Mouse (Mus musculus) left cerebral cortex, adult 2 months (tissue): ENCODE results near the gene Prep. TPM values are rescaled to one million over a fixed set of nuclear protein-coding genes. Genes with fewer than 3 reads are reported as not detected.
A peak's percentile ranks its signal among the peaks of the same experiment; 100 is the strongest.
"Not testable (repeated sequence)": the region's sequence is repeated elsewhere in the genome, so short reads cannot be mapped to it uniquely, and the experiment has no call there.

ENCODE experiments used
- DNase-seq, 2 experiments: peaks; one replicate each; pipeline ENCODE4 v3.0.0; 2021 to 2022; ENCODE audit warnings: low spot score in 2 of 2, mixed read lengths in 1 of 2; ENCODE audit errors: extremely low spot score in 1 of 2
- H3K27ac ChIP-seq: fragments of 200-600 bp; 2 replicates; pipeline ENCODE4 v1.8.1; 2022
- H3K4me3 ChIP-seq: fragments of 200-600 bp; 2 replicates; pipeline ENCODE4 v1.8.1; 2022
- CTCF ChIP-seq: fragments of 200-600 bp; IDR thresholded peaks from 2 replicates; pipeline ENCODE4 v1.8.1; 2022; ENCODE audit warnings: antibody characterized with exemption, mild to moderate bottlenecking, moderate library complexity
- intact Hi-C: fragments of 180-260 bp; cut with DNase I; formaldehyde crosslinking; loops from one replicate; pipeline ENCODE4 v1.15.1; 2025
- microRNA-seq, 2 experiments: library from miRNA; unstranded; fragments of <30 nt; microRNA quantifications; one replicate each; pipeline ENCODE4 v1.2.0; 2021
- total RNA-seq, 2 experiments: library from RNA; stranded (reverse); gene quantifications; 2 replicates each; pipeline ENCODE4 v1.2.3; 2021

Prep gene
- total RNA-seq, 2 experiments from 2014 or later, result 7.9 to 8.3 TPM

- Histone ChIP-seq H3K27ac (no peak overlapping the region), H3K4me3 (no peak overlapping the region)
- DNase-seq, result no peak
- intact Hi-C loops, result no loop called here
- TF ChIP-seq CTCF, result no peak
Measured at GRCm38 (mm10) chr10:45165851-45166250, 98.8 kb downstream of the Prep start.

DNA sequence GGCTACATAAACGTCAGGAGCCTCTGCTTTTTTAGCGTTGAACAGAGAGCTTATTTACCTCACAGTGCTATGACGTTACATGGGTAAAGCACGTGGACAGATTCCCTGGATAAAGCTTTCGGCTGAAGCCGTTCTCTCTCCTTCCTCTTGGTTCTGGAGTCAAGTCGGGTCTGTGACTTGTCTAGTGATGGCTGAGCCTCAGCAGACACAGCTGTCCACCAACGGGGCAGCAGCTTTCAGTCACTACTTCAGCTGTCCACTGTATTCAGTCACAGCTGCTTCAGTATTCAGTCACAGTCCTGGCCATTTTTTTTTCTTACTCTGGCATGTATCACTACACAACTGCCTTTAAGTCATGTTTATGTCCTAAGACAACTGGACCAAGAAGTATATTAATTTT, 106.9 kb downstream of the Prep start:
- no peak for TF ChIP-seq CTCF
- intact Hi-C loops, result no loop called here
- Histone ChIP-seq H3K4me3 (no peak overlapping the region), H3K27ac (no peak overlapping the region)
- no peak for DNase-seq

- intact Hi-C loops, result no loop called here
- no peak overlapping the region for H3K27ac ChIP-seq
- no peak for DNase-seq
- H3K4me3 ChIP-seq, result no peak overlapping the region
- no peak for TF ChIP-seq CTCF
Measured at GRCm38 (mm10) chr10:45174345-45174744, 107.3 kb downstream of the Prep start.

DNA sequence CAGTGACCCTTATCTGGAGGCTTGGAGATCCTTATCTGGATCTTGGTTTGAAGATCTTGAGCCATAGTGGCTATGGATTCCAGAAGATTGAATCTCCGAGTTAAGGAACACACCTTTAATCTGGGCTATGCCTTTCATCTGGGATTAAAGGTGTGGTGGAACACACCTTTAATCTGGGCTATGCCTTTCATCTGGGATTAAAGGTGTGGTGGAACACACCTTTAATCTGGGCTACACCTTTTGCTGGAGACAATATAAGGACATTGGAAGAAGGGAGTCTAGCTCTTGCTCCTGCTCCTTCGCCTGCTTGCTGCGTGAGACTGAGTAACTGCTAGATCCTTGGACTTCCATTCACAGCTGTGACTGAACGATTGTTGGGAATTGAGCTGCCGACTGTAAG, 110.8 kb downstream of the Prep start, which contains the start of gene Popdc3:
Gene Popdc3 (plus strand): TSS at position 301 of the 400 bp plus-strand sequence.
- H3K4me3 ChIP-seq, DNase-seq, intact Hi-C loops, H3K27ac ChIP-seq: not testable (repeated sequence)

DNA sequence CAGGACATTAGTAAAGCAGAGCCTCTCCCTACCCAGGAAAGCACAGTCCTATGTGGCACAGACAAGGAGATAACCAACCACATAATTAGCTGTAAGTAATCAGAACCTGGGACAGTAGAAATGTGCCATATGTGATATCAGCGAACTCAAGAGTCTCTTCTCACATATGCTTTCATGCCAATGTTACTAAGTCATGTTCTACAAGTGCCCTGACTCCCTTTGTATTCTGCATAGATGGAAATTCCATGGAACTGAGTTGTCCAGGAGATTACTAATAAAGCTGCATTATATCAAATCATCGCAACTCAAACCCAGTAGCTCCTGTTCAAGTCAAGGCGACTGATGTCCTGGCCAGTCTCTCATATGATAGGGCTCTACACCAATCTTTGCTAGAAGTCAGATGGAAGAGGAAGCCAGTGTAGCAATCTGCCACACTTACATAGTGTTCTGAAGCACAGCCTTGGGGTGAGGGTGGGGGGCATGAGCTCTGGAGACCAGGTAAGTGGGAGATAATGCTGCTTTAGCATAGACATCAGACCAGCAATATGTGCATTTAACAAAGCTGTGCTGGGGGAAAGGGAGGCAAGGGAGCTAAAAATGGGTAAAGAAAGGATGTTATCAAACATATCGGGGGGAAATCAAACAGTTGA, 113.8 kb downstream of the Prep start:
- Histone ChIP-seq H3K27ac (no peak overlapping the region), H3K4me3 (no peak overlapping the region)
- TF ChIP-seq CTCF, result no peak
- intact Hi-C loops, result no loop called here
- no peak for DNase-seq

- TF ChIP-seq CTCF, result no peak
- Histone ChIP-seq H3K27ac (no peak overlapping the region), H3K4me3 (no peak overlapping the region)
- intact Hi-C loops, result no loop called here
- DNase-seq, result no peak
Measured at GRCm38 (mm10) chr10:45181344-45181743, 114.3 kb downstream of the Prep start.

GRCm38 (mm10) chr10:45185457-45185856, 118.5 kb downstream of the Prep start:
- no peak for DNase-seq
- H3K27ac ChIP-seq, result no peak overlapping the region
- H3K4me3 ChIP-seq, result no peak overlapping the region
- intact Hi-C loops, result loop anchor here (5.0 kb wide), 1 partner anchor 88 kb away; no protein-coding TSS in a partner anchor
- peak; percentile 3; the same call in 1 of the 2 replicates for TF ChIP-seq CTCF

DNA sequence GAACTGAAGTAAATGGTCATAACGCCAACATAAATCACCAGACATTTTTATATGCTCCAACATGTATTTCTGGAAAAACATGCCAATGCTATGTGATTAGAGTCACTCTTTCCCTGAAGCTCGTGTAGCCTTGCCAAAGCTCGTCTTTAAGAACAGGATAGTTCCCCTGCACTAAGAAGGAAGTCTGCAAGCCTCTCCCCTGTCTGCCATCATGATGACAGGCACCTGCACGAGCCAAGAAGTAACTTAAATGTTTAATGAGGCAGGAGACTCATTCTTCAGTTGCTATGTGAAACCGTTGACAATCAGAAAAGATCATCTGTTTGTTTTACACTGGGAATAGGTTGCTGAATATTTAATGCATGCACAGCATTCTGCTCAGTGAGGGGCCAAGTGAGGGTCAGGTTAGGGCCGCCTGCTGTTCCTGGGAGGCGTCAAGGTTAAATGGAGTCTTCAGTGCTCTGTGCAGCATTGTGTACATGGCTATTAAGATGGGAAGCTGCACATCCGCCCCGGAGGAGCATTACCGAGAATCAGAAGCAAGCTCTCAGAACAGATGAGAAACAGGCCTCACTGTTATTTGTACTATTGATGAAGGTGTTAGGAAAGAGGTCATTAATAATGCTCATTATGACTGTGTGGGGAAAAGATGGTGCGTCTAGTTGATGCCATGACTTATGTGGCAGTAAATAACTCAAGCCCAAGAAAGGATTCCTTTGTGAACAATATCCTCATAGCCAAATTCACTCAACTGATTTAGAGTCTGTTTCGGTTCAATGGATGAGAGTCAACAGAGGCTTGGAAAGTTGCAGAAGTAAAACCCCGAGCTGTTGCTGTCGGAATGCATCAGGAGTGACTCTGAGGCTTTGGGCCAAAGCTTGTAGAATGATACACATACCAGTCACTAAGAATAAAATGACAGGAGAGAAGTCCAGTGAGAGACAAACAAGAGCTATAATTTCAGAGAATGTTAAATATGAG, 126.6 kb downstream of the Prep start:
- TF ChIP-seq CTCF, result no peak
- H3K27ac ChIP-seq, result no peak overlapping the region
- intact Hi-C loops, result no loop called here
- no peak overlapping the region for H3K4me3 ChIP-seq
- DNase-seq, result no peak

DNA sequence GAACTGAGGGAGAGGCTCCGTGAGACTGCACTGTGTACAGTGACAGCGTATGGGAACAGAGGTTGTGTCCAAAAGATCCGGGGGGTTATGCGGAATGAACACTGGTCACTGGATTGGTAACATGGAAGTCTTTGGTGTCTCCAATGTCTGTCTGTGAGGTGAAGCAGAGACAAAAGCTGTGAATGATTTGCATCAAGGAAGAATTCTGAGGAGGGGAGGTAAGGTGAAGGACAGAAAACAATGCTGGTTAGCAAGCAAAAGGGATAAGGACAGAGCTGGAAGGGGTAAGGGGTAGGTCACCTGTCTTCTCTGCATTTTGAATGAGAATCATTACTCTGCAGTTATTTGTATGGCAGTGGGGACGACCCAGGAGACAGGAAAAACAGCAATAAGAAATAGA, 127.5 kb downstream of the Prep start:
- no peak for DNase-seq
- intact Hi-C loops, result no loop called here
- TF ChIP-seq CTCF, result no peak
- no peak overlapping the region for H3K27ac ChIP-seq
- no peak overlapping the region for H3K4me3 ChIP-seq

GRCm38 (mm10) chr10:45204582-45204981, 137.6 kb downstream of the Prep start:
- Histone ChIP-seq H3K27ac (no peak overlapping the region), H3K4me3 (no peak overlapping the region)
- no peak for TF ChIP-seq CTCF
- intact Hi-C loops, result no loop called here
- DNase-seq, result no peak

DNA sequence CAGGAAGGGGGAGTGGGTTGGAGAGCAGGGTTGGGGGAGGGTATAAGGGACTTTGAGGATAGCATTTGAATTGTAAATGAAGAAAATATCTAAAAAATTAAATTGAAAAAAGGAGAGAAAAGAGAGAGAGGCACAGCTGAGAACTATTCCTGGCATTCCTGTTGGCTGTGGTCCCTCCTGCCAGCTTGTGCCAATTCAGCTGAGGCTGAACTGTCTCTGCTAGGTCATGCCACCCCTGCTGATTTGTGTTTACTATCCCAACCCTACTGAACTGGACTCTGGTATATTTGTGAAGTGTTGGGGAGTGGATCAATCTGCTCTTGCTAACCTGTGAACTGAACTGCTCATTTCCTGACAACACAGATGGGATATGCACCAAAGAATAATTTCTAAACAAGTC, 143.2 kb downstream of the Prep start:
- Histone ChIP-seq H3K27ac (no peak overlapping the region), H3K4me3 (no peak overlapping the region)
- no peak for DNase-seq
- no peak for TF ChIP-seq CTCF
- intact Hi-C loops, result no loop called here

DNA sequence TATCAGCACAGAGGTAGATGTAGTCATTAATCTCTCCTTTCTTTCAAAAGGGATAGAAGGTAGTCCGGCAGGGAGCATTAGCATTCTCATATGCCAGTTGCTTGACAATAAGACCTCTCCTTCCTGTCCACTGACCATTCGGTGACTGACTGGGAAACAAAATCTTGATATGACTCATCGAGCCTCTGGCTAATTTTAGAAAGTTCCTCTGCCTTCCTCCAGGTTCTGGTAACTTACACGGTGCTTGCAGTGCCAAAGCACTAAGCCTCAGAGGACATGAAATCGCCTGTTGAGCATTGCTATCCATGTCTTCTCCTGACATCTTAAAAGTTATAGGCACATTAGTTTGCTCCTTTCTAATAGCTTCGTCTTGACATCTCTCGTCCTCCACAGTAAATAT, 149.7 kb downstream of the Prep start:
- Histone ChIP-seq H3K4me3 (no peak overlapping the region), H3K27ac (no peak overlapping the region)
- TF ChIP-seq CTCF, result no peak
- intact Hi-C loops, result no loop called here
- no peak for DNase-seq

Small RNA genes within 50 kb of the gene (microRNA-seq; reads per million reads assigned to microRNA genes)
- 0 reads per million in 2 experiments for gene Gm23766

Other genes with a start within 250 kb of the Prep start
- gene Popdc3, start 110.9 kb downstream of the Prep start, total RNA-seq, result 1 to 10 TPM in 1 of 2 experiments, under 1 TPM in 1; 0.68 to 1.3 TPM